Mouse (Mus musculus): ENCODE data around the gene Olfr894.
"Not testable (repeated sequence)": the region's sequence is repeated elsewhere in the genome, so short reads cannot be mapped to it uniquely, and the experiment has no call there.

Gene Olfr894

DNA sequence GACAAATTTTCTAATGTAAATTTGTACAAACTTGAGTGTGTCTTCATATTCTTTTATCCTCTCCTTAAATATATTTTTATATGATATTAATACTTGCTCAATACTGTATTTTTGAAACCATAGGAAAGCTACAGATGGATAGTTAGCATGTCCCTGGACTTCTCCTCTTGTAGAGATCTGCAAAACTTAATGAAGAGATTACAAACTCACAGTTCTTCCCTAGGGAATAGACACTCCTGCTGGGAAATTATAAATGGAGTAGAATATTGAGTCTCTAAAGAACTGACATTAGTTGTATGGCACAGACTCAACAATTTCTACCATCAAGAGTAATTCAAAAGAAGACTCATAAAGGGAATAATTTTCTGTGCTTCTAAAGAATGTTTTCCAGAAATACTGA lies at the start of gene Olfr894:
Olfr894 (plus strand) TSS at position 301 of the 400 bp plus-strand sequence.
- DNase-seq (ENCODE audit: low spot score in 2 of 2) = no peak

DNA sequence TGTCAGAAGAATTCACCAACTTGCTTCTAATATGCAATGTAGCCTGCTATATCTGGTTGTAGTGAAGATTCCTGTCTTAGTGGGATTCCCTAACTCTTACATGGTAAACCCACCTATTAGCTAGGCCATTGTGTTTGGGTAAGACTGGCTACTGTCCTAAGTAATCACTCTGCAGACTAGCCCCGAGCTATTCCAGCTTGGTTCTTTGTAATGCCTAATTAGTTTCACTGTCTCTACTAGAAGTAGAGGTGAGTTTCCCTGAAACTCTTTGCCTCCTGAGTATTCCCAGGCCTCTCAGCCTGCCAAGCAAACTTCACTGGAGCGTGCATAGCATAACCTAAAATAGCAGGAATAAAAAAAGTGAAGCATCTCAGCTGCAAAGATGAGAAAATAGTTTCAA lies 49.5 kb upstream of the Olfr894 start:
- not testable (repeated sequence) for DNase-seq (ENCODE audit: low spot score in 2 of 2)

DNA sequence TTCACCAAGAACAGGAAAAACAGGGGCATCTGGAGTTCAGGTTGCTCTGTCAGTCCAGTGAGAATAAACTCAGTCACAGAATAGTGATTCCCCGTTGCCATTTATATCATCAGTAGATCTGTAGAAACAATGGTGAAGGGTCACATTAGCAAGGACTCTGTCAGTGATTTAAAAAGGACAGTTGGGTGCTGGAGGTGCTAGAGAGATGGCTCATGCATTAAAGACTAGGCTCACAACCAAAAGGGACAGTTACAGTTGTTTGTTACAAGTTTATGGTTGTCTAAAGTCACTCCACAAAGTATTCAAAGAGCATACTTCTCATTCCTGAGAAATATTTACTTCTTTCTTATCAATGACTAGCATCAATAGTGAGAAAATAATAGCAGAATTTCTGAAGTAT lies 37.1 kb upstream of the Olfr894 start, which contains the start of gene Olfr891:
Olfr891 (minus strand) TSS at position 101 of the 400 bp plus-strand sequence.
- DNase-seq (ENCODE audit: low spot score in 2 of 2) = no peak

DNA sequence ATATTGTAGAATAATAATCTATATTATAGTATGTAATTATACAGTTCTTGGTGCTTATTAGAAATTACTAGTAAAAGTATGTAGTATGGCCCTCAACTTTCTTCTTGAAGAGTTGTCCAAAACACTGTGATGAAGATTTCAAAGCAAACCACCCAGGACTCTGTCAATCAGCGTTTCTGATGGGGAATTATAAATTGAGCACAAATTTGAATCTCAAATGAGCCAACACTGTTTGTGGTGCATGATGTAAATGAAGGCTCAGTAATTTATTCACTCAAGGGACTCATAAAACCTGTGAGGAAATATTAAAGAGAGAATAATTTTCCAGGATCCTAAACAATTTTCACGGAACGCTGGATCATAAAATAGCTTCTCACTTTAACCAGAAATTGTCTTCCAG lies 9.8 kb upstream of the Olfr894 start, which contains the start of gene Olfr893:
Olfr893 (plus strand) TSS at position 301 of the 400 bp plus-strand sequence.
- no peak for DNase-seq (ENCODE audit: low spot score in 2 of 2)

DNA sequence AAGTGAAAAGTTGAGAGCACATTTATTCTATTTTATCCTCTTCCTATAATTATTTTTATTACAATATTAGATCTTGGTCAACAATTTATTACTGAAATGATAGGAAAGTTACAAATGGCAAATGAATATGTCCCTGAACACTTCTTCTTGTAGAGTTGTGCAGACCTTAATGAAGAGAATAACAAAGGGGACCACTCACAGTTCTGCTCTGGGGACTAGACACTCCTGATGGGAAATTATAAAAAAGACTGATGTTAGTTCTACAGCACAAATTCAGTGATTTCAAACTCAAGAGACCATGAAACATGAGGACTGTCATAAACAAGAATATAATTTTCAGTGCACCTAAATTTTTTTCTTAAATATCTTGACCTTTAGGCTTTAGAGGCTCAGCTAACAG lies 34.6 kb downstream of the Olfr894 start, which contains the start of gene Olfr143:
Olfr143 (plus strand) TSS at position 301 of the 400 bp plus-strand sequence.
- no peak for DNase-seq (ENCODE audit: low spot score in 2 of 2)

DNA sequence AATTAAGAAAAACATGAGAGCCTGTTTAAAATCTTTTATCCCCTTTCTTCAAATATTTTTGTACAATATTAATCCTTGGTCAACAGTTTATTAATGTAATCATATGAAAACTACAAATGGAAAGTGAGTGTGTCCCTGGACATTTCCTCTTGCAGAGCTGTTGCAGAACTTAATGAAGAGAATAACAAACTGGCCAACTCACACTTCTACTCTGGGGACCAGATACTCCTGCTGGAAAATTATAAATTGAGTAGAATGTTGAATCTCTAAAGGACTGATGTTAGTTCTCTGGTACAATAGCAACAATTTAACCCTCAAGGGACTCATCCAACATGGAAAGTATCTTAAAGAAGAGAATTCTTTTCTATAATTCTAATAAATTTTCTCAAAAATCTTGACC lies 49.7 kb downstream of the Olfr894 start, which contains the start of gene Olfr895:
Olfr895 (plus strand) TSS at position 301 of the 400 bp plus-strand sequence.
- no peak for DNase-seq (ENCODE audit: low spot score in 2 of 2)

All from spleen, postnatal 36 days (tissue).